Mouse (Mus musculus) c-Kit-negative CD71-positive TER-119-positive erythroid progenitor cells, embryonic 14.5 days (primary cell): ENCODE measurements around the gene Asah2.
"Not testable (repeated sequence)": the region's sequence is repeated elsewhere in the genome, so short reads cannot be mapped to it uniquely, and the experiment has no call there.

Experiments
- DNase-seq: peaks from one replicate; pipeline ENCODE4 v3.0.0-alpha.2; 2013; ENCODE audit warnings: low read depth, low spot score

Gene Asah2

DNA sequence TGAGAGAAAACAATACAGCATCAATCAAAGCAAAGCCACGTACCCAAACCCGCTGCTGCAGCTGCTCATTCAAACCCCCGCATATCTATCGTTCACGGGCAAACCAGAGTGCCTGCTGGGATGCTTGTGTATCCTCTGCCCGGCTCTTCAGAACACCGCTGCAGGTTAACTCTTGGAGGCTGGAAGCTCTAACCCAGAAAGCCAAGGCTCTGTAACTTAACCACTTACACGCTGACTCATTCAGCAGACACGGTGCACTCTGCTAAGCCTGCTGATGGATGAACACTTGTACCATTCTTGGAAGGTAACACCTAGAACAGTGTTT, 5.1 kb downstream of the Asah2 start:
- no peak for DNase-seq

DNA sequence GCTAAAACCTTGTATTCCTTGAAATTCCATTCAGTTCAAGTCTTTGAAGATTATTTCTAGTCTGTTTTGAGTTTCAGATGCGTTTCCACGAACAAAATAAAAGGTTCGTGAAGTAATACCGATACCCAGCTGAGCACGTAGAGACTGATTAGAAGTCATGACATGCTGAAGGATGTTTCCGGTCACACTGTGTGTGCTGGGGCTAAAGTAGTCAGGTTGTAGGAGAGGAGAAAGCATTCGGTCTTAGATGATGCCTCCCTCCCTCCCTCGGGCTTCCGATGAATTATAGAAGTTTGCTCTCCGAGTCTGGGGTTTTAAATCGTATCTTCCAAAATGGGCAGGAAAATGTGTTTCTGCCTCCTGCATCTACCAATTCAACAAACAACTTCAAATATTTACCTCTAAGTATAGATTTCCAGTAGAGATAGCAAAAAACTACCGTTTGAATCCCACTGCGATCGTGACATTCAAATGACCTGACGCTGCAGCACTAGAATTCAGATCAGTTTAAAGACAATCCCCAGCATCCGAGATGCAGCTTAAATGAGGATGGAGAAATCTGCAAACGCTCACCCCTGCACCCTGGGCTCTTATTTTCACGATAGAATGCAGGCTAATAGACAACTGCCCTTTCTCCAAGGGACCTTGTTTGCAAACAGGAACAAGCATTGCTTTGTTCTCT, 5.6 kb downstream of the Asah2 start:
- DNase-seq = no peak

DNA sequence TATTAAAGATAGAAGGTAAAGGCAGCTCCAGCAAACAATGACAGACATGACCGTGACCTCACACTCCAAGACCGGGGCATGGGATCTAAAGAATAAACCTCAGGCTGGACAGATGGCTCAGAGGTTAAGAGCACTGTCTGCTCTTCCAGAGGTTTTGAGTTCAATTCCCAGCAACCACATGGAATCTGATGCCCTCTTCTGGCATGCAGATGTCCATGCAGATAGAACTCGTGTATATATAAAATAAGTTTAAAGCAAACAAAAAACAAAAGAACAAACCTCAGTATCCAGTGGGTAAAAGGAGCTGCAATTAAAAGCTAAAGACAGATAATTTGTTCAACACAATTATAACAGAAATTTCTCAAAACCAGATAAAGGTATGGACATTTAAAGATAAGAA, 9.4 kb downstream of the Asah2 start:
- DNase-seq = no peak

DNA sequence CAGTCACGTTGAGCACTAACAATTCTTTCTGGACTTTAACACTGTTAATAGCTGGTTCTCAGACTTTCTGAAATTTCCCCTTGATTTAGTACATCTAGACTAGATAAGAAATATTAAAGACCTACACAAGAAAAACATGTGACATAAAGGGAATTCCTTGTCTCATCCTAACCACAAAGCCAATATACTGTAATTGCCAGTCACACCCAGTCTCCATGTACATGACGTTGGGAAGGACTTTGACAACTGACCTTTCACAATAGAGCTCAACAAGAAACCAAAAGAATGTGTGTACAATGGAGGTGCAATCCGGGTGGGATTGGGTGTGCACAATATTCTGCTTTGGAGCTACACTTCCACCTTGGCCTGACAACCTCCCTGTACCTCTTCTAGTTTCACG, 15.7 kb downstream of the Asah2 start:
- no peak for DNase-seq

DNA sequence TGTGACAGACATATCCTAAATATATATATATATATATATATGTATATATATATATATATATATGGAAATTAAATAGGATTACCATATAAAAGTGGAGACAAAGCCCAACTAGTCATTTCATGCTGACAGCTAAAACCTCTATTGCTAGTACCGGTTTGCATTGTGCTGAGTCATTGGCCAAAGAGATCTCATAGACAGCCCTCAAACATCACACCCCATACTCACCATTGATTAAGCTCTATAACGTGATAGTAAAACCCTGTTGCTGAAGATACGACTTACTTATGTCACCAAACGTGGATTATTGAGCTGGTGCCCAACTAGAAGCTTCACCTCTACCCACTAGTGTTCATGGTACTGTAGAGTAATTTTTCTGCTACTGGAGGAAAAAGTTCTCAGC, 17.2 kb downstream of the Asah2 start:
- no peak for DNase-seq

DNA sequence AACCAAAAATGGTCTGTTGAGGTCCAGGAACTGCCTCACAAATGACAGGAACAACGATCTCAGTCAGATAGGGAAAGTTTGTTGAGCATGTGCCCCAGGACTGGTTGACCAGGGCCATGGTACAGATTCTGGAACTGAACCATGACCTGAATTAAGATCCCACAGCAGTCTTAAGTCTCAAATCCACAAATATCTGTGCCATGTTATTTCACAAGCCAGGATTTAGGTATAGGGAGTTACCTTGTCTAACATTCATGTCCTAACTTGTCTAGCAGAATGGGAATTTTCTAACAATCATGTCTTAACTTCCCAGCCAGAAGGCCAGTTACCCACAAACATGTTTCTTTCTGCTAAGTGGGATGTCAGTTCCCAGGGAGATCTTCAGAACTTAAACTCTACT, 19.4 kb downstream of the Asah2 start:
- DNase-seq = no peak

DNA sequence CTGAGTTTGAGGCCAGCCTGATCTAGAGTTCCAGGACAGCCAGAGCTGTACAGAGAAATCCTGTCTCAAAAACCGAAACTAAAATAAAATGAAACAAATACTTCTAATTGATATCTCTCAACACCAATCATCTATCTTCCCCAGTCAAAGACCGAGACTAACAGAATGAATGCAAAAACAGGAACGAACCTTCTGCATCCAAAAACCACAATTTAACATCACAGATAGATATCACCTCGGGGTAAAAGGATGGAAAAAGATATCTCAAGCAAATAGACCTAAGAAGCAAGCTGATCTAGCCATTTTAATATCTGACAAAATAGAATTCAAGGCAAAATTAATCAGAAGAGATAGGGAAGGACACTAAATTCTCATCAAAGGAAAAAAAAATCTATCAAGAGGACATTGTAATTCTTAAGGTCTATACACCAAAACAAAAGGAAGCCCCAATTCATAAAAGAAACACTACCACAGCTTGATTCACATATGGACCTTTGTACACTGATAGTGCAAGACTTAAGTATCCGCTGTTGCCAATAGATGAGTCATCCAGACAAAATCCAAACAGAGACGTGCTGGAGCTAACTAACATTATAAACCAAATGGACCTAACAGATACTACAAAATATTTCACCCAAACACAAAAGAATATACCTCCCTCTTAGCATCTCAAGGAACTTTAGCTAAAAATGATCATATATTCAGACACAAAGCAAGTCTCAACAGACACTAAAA, 20.1 kb downstream of the Asah2 start:
- no peak for DNase-seq

DNA sequence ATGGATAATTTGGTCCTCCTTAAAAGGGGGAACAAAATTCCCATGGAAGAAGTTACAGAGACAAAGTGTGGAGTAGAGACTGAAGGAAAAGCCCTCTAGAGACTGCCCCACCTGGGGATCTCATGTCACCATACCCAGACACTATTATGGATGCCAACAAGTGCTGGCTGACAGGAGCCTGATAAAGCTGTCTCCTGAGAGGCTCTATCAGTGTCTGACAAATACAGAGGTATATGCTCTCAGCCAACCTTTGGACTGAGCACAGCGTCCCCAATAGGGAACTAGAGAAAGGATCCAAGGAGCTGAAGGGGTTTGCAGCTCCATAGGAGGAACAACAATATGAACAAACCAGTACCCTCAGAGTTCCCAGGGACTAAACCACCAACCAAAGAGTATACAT, 23.2 kb downstream of the Asah2 start:
- not testable (repeated sequence) for DNase-seq

DNA sequence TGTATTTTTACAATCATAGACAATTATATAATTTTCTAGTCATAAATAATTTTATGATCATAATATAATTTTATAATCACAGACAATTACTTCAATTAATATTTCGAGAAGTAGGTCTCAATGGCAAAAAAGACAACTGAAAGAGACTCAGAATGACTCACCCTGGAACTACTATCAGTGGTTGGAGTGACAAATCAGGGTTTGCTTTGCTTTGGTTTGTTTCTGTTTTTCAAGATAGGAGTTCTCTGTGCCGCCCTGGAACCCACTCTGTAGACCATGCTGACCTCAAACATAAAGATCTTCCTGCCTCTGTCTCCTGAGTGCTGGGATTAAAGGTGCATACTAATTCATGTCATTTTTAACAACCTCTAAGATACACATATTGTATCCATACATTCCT, 37.7 kb downstream of the Asah2 start:
- DNase-seq = no peak

DNA sequence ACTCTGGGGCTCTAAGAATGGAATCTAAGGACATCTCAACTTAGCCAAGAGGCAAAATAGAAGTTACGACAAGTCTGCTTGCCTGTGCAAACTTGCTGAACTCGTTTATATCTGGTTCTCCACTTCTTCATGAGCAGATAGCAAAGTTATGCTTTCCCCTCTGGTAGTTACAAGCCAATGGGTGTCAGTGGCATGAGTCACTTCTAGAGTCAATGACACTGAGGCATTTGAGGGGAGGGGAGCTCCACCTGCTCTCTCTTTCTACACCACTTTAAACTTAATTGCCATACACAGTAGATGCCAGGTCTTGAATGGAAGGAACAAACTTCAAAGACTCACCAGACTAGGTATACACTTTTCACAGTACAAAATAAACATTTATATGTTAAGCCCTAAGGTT, 38.4 kb downstream of the Asah2 start:
- no peak for DNase-seq

DNA sequence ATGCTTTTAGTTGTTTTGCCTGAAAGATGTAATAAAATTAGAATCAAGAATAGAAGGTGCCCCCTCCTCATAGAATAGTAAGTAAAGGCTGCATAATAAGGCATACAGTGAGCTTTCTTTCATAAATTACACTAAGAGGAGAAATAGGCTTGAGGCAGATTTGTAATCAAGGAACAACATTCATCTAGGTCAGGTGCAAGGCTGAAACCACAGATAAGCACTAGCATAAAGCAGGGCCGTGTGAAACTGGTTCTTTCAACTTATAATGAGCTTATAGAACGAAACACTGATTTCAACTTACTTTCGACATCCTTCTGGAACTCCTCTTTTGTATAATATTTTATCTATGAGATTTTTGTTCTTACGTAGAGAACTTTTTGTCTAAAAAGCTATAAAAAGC, 40.3 kb downstream of the Asah2 start:
- no peak for DNase-seq

DNA sequence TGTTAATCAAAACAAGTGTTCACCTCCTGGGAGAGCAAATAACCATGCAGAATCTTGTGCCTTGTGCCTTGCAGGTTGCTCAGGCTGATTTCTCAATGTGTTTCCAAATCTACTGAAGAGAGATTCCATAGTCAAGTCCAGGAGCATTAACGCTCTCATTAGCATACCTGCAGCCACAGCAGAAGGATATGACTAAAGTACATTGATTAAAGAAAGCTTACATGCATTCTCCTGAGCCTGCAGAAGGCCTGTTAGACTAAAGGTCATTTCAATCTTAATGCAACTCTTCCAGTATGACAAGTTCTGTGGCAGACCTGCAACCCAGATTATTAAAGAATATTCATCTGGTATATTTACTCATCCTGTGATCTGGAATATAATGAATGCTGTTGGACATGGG, 46.7 kb downstream of the Asah2 start:
- no peak for DNase-seq

DNA sequence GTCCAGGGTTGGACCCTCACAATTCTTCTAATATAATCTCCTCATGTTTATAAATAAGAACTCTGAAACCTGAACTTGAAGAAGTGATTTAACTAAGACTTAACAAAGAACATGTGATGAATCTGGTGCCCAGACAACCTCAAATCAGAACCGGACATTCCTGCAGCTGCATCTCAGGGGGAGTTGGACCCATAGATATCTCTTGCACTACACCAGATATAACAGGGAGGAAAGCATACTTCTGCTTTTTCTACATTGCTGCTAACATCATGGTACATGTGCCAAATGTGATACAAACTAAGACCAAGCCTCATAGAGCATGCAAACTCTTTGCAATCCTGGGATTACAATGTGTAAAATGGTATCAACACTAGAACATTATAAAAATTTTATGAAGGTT, 51.8 kb downstream of the Asah2 start:
- no peak for DNase-seq

DNA sequence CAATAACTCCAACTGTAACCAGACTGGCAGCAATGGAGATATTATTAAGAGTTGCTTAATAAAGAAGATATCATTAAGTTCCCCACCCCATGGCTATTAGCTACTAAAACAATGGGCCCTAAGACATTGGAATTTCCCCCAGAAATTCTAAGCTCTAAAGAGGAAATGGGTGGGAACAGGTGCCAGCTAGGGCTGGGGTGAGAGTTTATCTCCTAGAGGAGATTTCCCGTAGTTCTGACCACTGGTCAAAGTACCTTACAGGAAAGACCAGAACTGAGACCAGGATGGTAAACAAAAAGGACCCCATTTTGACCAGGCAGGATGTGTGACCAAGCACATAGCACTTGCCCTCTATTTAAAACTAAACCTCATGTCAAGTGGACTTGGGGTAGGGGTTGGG, 52.3 kb downstream of the Asah2 start:
- no peak for DNase-seq

DNA sequence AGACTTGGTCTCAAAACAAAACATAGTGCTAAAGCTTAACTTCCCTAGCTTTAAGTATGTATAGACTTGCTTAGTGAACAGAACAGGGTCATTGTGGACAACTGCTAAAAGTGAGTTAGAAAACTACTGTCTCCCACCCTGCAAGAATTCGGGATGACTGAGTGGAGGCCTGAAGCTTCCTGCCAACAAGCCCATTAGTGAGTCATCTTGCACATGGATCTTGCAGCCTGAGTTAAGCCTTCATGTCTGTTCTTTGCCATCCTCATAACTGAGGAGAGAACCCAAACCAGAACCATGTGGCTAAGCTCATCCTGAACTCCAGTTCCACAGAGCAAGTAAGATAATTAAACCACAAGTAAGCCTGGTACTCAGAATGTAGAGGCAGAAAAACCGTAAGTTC, 56.8 kb downstream of the Asah2 start:
- no peak for DNase-seq

DNA sequence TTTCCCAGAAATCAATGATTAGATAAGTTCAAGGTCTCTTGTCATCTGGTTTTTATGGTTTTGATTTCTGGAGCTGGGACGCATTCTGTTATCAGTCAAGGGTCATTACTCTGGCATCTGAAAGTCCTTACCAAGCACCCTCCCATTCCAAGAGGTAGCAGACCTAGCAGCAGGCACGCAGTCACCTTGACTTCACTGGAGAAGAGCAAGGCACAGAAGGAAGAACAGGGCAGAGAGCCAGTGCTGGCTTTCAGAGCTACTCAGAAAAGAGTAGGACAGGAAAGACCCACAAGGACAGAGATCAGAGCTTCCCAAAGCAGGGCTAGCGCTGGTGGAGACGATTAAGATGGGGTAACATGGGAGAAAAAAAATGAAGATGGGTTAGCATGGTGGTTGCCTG, 75.1 kb downstream of the Asah2 start:
- no peak for DNase-seq

DNA sequence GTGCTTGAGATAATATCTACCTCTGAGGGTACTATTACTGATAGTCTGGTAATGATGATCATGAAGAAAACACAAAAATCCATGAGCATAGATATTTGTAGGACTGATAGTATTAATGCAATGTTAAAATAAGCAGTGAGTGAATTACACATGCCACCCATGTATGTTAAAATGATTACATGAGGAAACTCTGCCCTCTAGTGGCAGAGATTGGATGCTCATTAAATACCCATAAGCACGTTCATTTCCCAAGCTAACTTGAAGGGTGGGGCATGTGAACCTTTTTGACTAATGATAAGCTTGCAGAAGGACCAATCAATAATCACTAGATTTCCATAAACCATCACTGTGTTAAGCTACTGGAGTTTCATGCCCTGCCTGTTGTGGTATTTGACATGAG, 77.6 kb downstream of the Asah2 start:
- peak; percentile 19 for DNase-seq

DNA sequence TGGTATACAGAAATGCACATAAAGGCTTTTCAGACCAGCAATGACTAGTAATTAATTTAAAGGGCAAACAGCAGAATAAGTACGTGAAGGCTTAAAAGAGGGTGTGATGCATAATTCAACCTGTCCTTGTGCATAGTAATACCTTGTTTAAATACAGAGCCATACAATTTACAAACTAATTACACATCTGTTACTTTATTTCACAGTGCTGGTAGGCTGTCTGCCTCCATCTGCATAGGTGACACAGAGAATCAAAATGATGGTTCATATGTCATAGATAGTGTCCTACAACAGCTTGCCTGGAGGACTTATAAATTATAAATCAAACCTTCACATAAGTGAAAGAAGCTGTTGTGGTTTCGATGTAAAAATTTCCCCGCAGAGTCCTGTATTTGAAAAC, 82.6 kb downstream of the Asah2 start:
- DNase-seq = no peak

DNA sequence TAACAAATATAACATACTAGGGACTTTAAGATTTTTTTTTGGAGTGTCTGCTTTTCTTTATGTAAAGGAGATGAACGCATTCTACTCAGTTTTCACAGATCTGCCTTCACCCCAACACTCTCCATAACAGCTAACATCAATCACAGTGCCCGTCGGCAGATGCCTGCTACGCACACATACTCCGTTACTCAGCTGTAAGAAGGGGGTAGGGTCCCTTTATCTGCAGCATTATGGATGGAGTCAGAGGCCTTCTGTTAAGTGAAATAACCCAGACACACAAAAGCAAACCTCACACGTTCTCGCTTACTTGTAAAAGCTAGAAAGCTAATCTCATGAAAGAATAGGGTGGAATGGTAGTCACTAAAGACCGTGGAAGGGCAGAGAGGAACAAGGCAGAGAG, 88.3 kb downstream of the Asah2 start:
- DNase-seq = no peak

DNA sequence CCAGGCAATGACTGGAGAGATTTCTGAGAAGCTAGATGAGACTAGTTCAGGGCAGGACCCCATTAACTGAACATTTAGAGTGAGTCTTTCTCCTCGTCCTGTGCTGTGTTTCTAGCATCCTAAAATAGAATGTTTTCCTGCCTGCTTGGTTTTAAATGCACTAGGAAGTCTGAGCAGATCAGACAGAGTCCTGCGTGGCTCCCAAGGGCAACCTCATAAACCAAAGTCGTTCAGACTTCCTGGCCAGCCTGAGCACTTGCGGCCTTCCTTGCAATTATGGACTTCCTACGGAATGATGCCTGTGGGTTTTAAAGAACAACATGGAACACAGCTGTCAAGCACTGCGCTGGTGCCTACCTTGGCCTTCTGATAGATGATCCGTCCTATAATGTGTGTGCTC, 89.4 kb downstream of the Asah2 start:
- DNase-seq = no peak

DNA sequence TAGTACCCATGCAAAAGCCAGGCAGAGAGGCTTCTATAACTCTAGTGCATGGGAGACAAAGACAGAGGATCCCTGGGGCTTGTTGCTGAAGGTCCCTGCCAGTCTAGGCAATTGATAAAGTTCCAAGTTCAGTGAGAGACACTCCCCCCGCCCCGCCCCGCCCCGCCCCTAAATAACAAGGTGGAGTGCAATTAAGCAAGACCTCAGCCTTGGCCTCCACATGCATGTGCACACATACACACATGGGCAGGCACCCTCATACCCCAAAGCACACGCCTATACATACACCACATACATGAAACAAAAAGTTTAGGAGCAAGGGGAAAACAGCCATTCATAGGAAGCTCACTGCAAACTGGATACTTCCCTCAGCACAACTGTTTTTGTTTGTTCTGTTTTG, 90.0 kb downstream of the Asah2 start:
- no peak for DNase-seq

DNA sequence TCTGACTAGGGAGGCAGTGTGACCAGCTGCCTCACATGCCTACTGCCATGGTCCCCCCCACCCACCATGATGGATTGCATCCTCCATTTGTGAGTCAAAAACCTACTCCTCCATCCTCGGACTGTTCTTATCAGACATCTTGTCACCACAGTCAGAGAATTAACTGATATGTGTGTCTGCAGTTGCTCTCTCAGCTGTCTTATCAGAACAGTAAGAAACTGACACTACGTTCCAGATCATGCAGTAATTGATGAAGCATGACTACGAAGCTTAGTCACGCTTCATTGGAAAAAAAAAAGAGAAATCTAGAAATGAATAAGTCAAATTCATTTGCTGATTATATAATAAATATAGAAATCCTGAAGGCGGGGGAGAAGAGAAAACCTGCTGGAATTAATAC, 105.4 kb downstream of the Asah2 start:
- DNase-seq = no peak

DNA sequence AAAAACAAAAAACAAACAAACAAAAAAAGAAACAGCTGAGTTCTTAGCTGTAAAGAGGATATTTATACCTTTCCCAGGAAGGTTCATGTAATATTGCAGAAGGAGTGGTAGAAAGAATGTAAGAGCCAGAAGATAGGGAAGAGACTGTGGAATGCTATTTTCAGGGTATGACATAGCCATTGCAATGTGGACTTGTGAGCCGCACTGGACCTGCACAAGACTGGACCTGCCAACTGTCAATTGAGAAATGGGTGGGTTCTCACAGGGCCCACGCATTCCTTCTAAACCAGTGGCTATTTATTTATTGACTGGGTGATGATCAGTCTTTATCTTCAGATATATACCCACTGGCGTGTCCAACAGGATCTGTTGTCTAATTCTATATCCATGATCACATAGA, 111.1 kb downstream of the Asah2 start:
- DNase-seq = no peak

DNA sequence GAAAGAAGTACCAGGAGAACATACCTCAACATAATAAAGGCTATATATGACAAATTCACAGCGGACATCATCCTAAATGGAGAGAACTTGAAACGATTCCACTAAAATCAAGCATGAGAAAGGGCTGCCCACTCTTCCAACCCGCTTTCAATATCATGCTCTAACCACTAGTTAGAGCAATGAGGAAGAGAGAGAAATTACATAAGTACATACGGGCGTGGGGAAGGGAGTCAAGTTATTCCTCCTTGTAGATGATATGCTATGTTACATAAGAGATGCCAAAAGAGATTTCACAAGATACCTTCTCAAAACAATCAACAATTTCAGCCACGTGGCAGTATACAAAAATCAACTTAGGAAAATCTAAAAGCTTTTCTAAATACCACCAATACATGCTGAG, 117.0 kb downstream of the Asah2 start:
- DNase-seq = no peak
